Mouse (Mus musculus) heart, postnatal 10 days (tissue): ENCODE measurements at regions not wholly inside any gene's neighbourhood (a gene's known extent, or its start where the extent isn't known, plus 50 kb on each side); places are given as distances from the start of the nearest gene placed in this dataset.

Experiments
- DNase-seq, 2 experiments: peaks; one replicate each; pipeline ENCODE4 v3.0.0; 2021
- intact Hi-C: fragments of 180-260 bp; cut with DNase I; formaldehyde crosslinking; loops from one replicate; pipeline ENCODE4 v1.15.1; 2025

- DNase-seq = no peak
Observed at GRCm38 (mm10) chr6:58752496-58752895, 78.8 kb upstream of the Herc3 start.

DNA sequence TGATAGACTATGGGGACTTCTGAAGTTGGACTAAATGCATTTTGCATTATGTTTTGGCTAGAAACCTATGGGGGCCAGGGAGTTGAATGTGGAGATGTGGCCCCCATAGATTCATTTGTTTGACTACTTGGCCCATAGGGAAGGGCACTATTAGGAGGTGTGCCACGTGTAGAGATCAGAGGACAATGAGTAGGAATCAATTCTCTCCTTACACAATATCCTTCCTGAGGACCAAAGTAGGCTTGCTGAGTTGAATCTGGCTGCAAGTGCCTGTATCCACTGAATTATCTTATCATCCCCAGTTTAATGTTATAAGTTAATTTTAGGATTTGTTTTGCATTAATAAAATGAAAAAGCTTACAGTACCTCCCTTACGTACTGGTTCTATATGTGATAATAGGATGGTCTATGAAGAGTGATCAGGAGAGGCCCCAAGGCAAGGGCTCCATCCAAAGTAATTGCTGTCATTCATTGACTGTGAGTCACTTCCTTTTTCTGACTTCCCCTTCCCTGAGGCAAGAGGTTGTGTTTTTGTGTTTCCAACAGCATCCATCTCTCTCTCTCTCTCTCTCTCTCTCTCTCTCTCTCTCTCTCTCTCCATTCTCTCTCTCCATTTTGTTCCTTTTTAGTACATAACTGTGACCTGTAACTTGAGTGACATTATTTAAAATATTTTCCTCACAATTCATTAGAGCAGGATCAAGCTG is 74.8 kb upstream of the Herc3 start:
- no peak for DNase-seq
- intact Hi-C loops = no loop called here

More at GRCm38 (mm10) chr6:58752496-58752895, 78.8 kb upstream of the Herc3 start:
- intact Hi-C loops = no loop called here

DNA sequence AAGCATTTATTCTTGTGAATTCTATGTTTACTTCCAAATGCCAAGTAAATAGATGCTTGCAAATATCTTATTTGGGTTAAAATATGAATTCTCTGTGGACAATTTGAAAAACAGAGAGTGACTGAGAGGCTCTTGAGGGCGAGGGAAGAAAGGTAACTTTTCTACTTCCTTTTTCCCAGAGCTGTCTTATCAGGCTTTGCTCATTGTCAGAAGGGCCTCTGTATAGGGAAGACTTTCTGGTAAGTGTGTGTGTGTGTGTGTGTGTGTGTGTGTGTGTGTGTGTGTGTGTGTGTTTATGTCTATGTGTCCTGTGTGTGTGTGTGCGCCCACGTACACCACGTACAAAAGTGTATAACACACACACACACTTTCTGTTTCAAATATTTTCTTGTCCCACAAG is 73.9 kb upstream of the Herc3 start:
- intact Hi-C loops = no loop called here
- DNase-seq = no peak

GRCm38 (mm10) chr6:58770654-58771218 is 60.5 kb upstream of the Herc3 start:
- peak; percentile 63 to 83 for DNase-seq
- intact Hi-C loops = loop anchor here (1.0 to 2.0 kb wide), 3 partner anchors 167 to 410 kb away; no protein-coding TSS in a partner anchor

- intact Hi-C loops = no loop called here
- peak; percentile 23 to 41 for DNase-seq
Observed at GRCm38 (mm10) chr6:58772014-58772413, 59.3 kb upstream of the Herc3 start.
